ENCODE assay signal across 25 mouse cellular contexts in the genomic region with DNA sequence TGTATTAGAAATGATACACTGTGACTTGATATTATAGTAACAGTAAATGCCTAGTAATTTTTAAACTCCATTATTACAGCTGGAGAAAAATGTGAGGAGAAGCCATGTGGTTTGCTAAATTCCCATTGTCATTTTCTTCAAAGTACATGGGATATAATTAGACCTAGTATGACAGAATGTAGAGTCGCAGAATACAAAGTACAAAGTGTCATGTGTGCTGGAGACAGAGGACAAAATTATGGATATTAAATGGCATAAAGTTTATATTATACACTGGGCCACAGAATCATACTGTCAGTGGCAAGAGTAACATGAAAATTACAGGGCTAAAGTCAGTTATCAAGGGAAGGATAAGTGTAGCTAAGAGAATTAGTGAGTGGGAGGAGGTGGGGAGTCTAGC. TPM values are rescaled to one million over a fixed set of nuclear protein-coding genes. Genes with fewer than 3 reads are reported as not detected.
"Had no signal": no experiment of that assay in that cellular context is flagged by ENCODE, and none has a peak within 500 bp of the region (broad histone marks: within the 10 kb centered on the region; RNA-seq: fewer than 3 reads in every experiment).

No protein-coding gene starts in this region.

- H3K4me1 ChIP-seq: midbrain, embryonic 10.5 days; midbrain, embryonic 12.5 days; neural tube, embryonic 13.5 days; neural tube, embryonic 15.5 days had no signal

- H3K27ac ChIP-seq: midbrain, embryonic 10.5 days; midbrain, embryonic 12.5 days; neural tube, embryonic 13.5 days; neural tube, embryonic 15.5 days had no signal

- H3K4me3 ChIP-seq: midbrain, embryonic 10.5 days; midbrain, embryonic 12.5 days; myocyte; neural tube, embryonic 13.5 days; neural tube, embryonic 15.5 days had no signal

- DNase-seq: lung, embryonic 14.5 days; lung, postnatal 10 days; lung, postnatal 4 days; midbrain, embryonic 14.5 days; retina, postnatal 1 day; right cerebral cortex, adult 18-20 months; right cerebral cortex, postnatal 25 days; right cerebral cortex, postnatal 4 days; spleen, adult 18-20 months; thymus, adult 18-20 months; thymus, postnatal 14 days; thymus, postnatal 36 days had no signal

- H3K36me3 ChIP-seq: midbrain, embryonic 10.5 days; midbrain, embryonic 12.5 days; neural tube, embryonic 13.5 days; neural tube, embryonic 15.5 days had no signal

- H3K27me3 ChIP-seq: midbrain, embryonic 12.5 days; neural tube, embryonic 13.5 days; neural tube, embryonic 15.5 days had no signal

- ATAC-seq: midbrain, embryonic 16.5 days had no signal

- H3K9me3 ChIP-seq: midbrain, embryonic 10.5 days; midbrain, embryonic 12.5 days; neural tube, embryonic 13.5 days; neural tube, embryonic 15.5 days had no signal

- H3K4me2 ChIP-seq: lung, embryonic 14.5 days; midbrain, embryonic 12.5 days; neural tube, embryonic 13.5 days; neural tube, embryonic 15.5 days had no signal

- H3K9ac ChIP-seq: lung, embryonic 14.5 days; midbrain, embryonic 12.5 days; neural tube, embryonic 13.5 days; neural tube, embryonic 15.5 days had no signal

RNA-seq across cellular contexts. Expression of a gene that starts 24.7 kb away (rescaled TPM):
- total RNA-seq: megakaryocyte, adult 5-6 weeks; megakaryocyte-erythroid progenitor cell, adult 5-6 weeks had no signal
- polyA plus RNA-seq: lung, embryonic 14.5 days; lung, embryonic 16.5 days; midbrain, embryonic 10.5 days; midbrain, embryonic 12.5 days; midbrain, embryonic 14.5 days; midbrain, embryonic 16.5 days; myocyte; neural tube, embryonic 11.5 days; neural tube, embryonic 13.5 days; neural tube, embryonic 15.5 days; small intestine, adult 2 months; stomach, embryonic 14.5 days; stomach, embryonic 16.5 days had no signal
